Comparison of ENCODE assay signal across 26 mouse cellular contexts in genomic region chr13:118709912-118710311, GRCm38 (mm10). TPM values are rescaled to one million over a fixed set of nuclear protein-coding genes. Genes with fewer than 3 reads are reported as not detected.
"Had no signal": no experiment of that assay in that cellular context is flagged by ENCODE, and none has a peak within 500 bp of the region (broad histone marks: within the 10 kb centered on the region; RNA-seq: fewer than 3 reads in every experiment).

No protein-coding gene starts in this region.

- H3K27me3 ChIP-seq: limb, embryonic 13.5 days; limb, embryonic 15.5 days had no signal

- H3K27ac ChIP-seq: heart, embryonic 10.5 days; hindbrain, embryonic 10.5 days; hindbrain, embryonic 12.5 days; hindbrain, embryonic 14.5 days; layer of hippocampus, adult 2 months; limb, embryonic 13.5 days; limb, embryonic 15.5 days; liver, embryonic 12.5 days; liver, embryonic 14.5 days had no signal

- H3K4me2 ChIP-seq: heart, embryonic 12.5 days; hindbrain, embryonic 12.5 days; hindbrain, embryonic 14.5 days; limb, embryonic 13.5 days; limb, embryonic 15.5 days; liver, embryonic 12.5 days had no signal

- ATAC-seq: hindbrain, embryonic 16.5 days; inflammation-experienced regulatory T-cells, adult 6 months; liver, embryonic 12.5 days had no signal

- H3K4me3 ChIP-seq: heart, embryonic 10.5 days; heart, embryonic 12.5 days; hindbrain, embryonic 10.5 days; hindbrain, embryonic 12.5 days; layer of hippocampus, adult 2 months; limb, embryonic 13.5 days; limb, embryonic 15.5 days; liver, embryonic 12.5 days had no signal

- H3K36me3 ChIP-seq: heart, embryonic 10.5 days; heart, embryonic 12.5 days; hindbrain, embryonic 10.5 days; hindbrain, embryonic 12.5 days; limb, embryonic 13.5 days; limb, embryonic 15.5 days; liver, embryonic 12.5 days had no signal

- DNase-seq: gastrocnemius, postnatal 14 days; gastrocnemius, postnatal 36 days; heart, adult 18-20 months; heart, postnatal 10 days; heart, postnatal 4 days; kidney, adult 11 months; kidney, adult 2 months; kidney, postnatal 10 days; kidney, postnatal 25 days; kidney, postnatal 4 days; layer of hippocampus, postnatal 36 days; left cerebral cortex, postnatal 4 days had no signal

- H3K9ac ChIP-seq: heart, embryonic 12.5 days; hindbrain, embryonic 12.5 days; hindbrain, embryonic 14.5 days; limb, embryonic 13.5 days; limb, embryonic 15.5 days; liver, embryonic 12.5 days; liver, embryonic 14.5 days had no signal

- H3K9me3 ChIP-seq: heart, embryonic 10.5 days; heart, embryonic 12.5 days; hindbrain, embryonic 10.5 days; hindbrain, embryonic 12.5 days; limb, embryonic 13.5 days; limb, embryonic 15.5 days; liver, embryonic 12.5 days had no signal

RNA-seq across cellular contexts. Expression of gene Fgf10, which starts 40.3 kb away (rescaled TPM):
- total RNA-seq: granulocyte monocyte progenitor cell, adult 5-6 weeks; liver, adult 2 months had no signal
- polyA plus RNA-seq: inflammation-experienced regulatory T-cells, adult 6 months; liver, adult 2 months had no signal
